Mouse (Mus musculus) olfactory bulb, adult 2 months (tissue): ENCODE results near the gene Fam83f.

ENCODE experiments used
- CTCF ChIP-seq: fragments of 200-500 bp; IDR thresholded peaks from 2 replicates; pipeline ENCODE4 v1.5.1; 2012; ENCODE audit warnings: low read depth, mild to moderate bottlenecking, low read length, moderate library complexity; ENCODE audit not compliant: insufficient read depth
- POLR2A ChIP-seq: fragments of 200-500 bp; IDR thresholded peaks from 2 replicates; pipeline ENCODE4 v1.6.1; 2012; ENCODE audit warnings: mild to moderate bottlenecking, low read depth, low read length, moderate library complexity; ENCODE audit not compliant: insufficient read depth

- TF ChIP-seq POLR2A (no peak), CTCF (no peak)
Measured at GRCm38 (mm10) chr15:80688536-80688935, 16.9 kb downstream of the Fam83f start.
